Mouse (Mus musculus) telencephalon, adult 2 months (tissue): ENCODE results near the gene Gm9844.
A peak's percentile ranks its signal among the peaks of the same experiment; 100 is the strongest.
"Not testable (repeated sequence)": the region's sequence is repeated elsewhere in the genome, so short reads cannot be mapped to it uniquely, and the experiment has no call there.

Source experiments
- DNase-seq: peaks from one replicate; pipeline ENCODE4 v3.0.0-alpha.2; 2011; ENCODE audit warnings: low read depth, low spot score

Gm9844 gene

GRCm38 (mm10) chr7:24861913-24862312, at the start of gene Gm9844:
Gm9844 (plus strand) TSS chr7:24862213.
- no peak for DNase-seq

GRCm38 (mm10) chr7:24817502-24817901, 44.5 kb upstream of the Gm9844 start:
- DNase-seq: peak; percentile 4

GRCm38 (mm10) chr7:24824452-24824851, 37.6 kb upstream of the Gm9844 start:
- DNase-seq: no peak

- DNase-seq: no peak
Measured at GRCm38 (mm10) chr7:24827181-24827580, 34.8 kb upstream of the Gm9844 start.

- not testable (repeated sequence) for DNase-seq
Measured at GRCm38 (mm10) chr7:24838732-24839409, 23.1 kb upstream of the Gm9844 start.

GRCm38 (mm10) chr7:24839410-24839808, 22.6 kb upstream of the Gm9844 start:
- DNase-seq: no peak

GRCm38 (mm10) chr7:24840331-24840730, 21.7 kb upstream of the Gm9844 start:
- no peak for DNase-seq

- no peak for DNase-seq
Measured at GRCm38 (mm10) chr7:24841009-24841408, 21.0 kb upstream of the Gm9844 start.

GRCm38 (mm10) chr7:24844144-24844543, 17.9 kb upstream of the Gm9844 start:
- DNase-seq: no peak

- DNase-seq: no peak
Measured at GRCm38 (mm10) chr7:24845181-24845580, 16.8 kb upstream of the Gm9844 start.

GRCm38 (mm10) chr7:24845713-24846112, 16.3 kb upstream of the Gm9844 start:
- DNase-seq: no peak

GRCm38 (mm10) chr7:24846576-24846975, 15.4 kb upstream of the Gm9844 start:
- not testable (repeated sequence) for DNase-seq

GRCm38 (mm10) chr7:24850162-24850561, 11.9 kb upstream of the Gm9844 start:
- peak; percentile 82 for DNase-seq

GRCm38 (mm10) chr7:24850899-24851303, 11.1 kb upstream of the Gm9844 start:
- DNase-seq: no peak

- no peak for DNase-seq
Measured at GRCm38 (mm10) chr7:24851596-24852325, 10.3 kb upstream of the Gm9844 start.

- no peak for DNase-seq
Measured at GRCm38 (mm10) chr7:24852557-24853232, 9.3 kb upstream of the Gm9844 start.

GRCm38 (mm10) chr7:24853233-24853563, 8.8 kb upstream of the Gm9844 start:
- DNase-seq: no peak

- DNase-seq: no peak
Measured at GRCm38 (mm10) chr7:24853695-24854094, 8.3 kb upstream of the Gm9844 start.

- no peak for DNase-seq
Measured at GRCm38 (mm10) chr7:24856460-24857120, 5.4 kb upstream of the Gm9844 start.

- DNase-seq: no peak
Measured at GRCm38 (mm10) chr7:24859234-24859633, 2.8 kb upstream of the Gm9844 start.

GRCm38 (mm10) chr7:24862853-24863252, 840 bp downstream of the Gm9844 start:
- no peak for DNase-seq

- DNase-seq: no peak
Measured at GRCm38 (mm10) chr7:24864156-24864555, 2.1 kb downstream of the Gm9844 start.
